Mouse (Mus musculus) midbrain, embryonic 16.5 days (tissue): ENCODE measurements around the gene Vegfb. TPM values are rescaled to one million over a fixed set of nuclear protein-coding genes. Genes with fewer than 3 reads are reported as not detected.
"Not testable (repeated sequence)": the region's sequence is repeated elsewhere in the genome, so short reads cannot be mapped to it uniquely, and the experiment has no call there.

Experiments used
- ATAC-seq: fragments of 200-750 bp; cut with Nextera tagmentation; 2 replicates; pipeline ENCODE4 v1.8.0; 2017; ENCODE audit warnings: moderate TSS enrichment
- H3K27ac ChIP-seq: fragments of 300-500 bp; sonication (generic); 2 replicates; pipeline ENCODE4 v1.5.1; 2014; ENCODE audit warnings: mild to moderate bottlenecking, low read length, mixed read lengths
- H3K27me3 ChIP-seq: fragments of 300-500 bp; sonication (generic); 2 replicates; pipeline ENCODE4 v1.6.1; 2014; ENCODE audit warnings: low read depth, low read length, mixed read lengths; ENCODE audit not compliant: control insufficient read depth, insufficient read depth
- H3K36me3 ChIP-seq: fragments of 300-500 bp; sonication (generic); 2 replicates; pipeline ENCODE4 v1.6.1; 2014; ENCODE audit warnings: mild to moderate bottlenecking, low read length, moderate library complexity, mixed read lengths; ENCODE audit not compliant: control insufficient read depth, insufficient read depth
- H3K4me1 ChIP-seq: fragments of 300-500 bp; sonication (generic); 2 replicates; pipeline ENCODE4 v1.6.1; 2014; ENCODE audit warnings: mild to moderate bottlenecking, low read length, mixed read lengths; ENCODE audit not compliant: control insufficient read depth, insufficient read depth
- H3K4me2 ChIP-seq: fragments of 300-500 bp; sonication (generic); 2 replicates; pipeline ENCODE4 v1.6.1; 2014; ENCODE audit warnings: mild to moderate bottlenecking, low read length, mixed read lengths
- H3K4me3 ChIP-seq: fragments of 300-500 bp; sonication (generic); 2 replicates; pipeline ENCODE4 v1.5.1; 2014; ENCODE audit warnings: low read depth, mild to moderate bottlenecking, low read length, moderate library complexity, mixed read lengths
- H3K9ac ChIP-seq: fragments of 300-500 bp; sonication (generic); 2 replicates; pipeline ENCODE4 v1.6.1; 2014; ENCODE audit warnings: low read depth, low read length, mixed read lengths
- H3K9me3 ChIP-seq: fragments of 300-500 bp; sonication (generic); replicated peaks from 2 replicates; pipeline ENCODE4 v1.6.1; 2014; ENCODE audit warnings: mild to moderate bottlenecking, low read length, mixed read lengths; ENCODE audit not compliant: control insufficient read depth, poor library complexity, severe bottlenecking
- WGBS: fragments of 180-500 bp; shearing (Covaris S2); extraction: QIAGEN DNeasy Blood & Tissue Kit; methylation state at CpG from one replicate; pipeline ENCODE4 v1.1.7; 2014; 5-methylcytosine and 5-hydroxymethylcytosine counted together
- polyA plus RNA-seq: library from polyadenylated mRNA; unstranded; fragments of >200 nt; fragmentation: Nextera tagmentation; extraction: Ambion mirVana; gene quantifications from 2 replicates; pipeline ENCODE4 v1.2.1, GENCODE M21; 2015

The Vegfb gene
- polyA plus RNA-seq, 1 experiment from 2014 or later = 57.8 TPM

- Histone ChIP-seq H3K4me2 (no peak overlapping the region), H3K27me3 (no peaks in the 10 kb centered on the region), H3K36me3 (no peaks in the 10 kb centered on the region), H3K4me3 (no peak overlapping the region), H3K4me1 (peaks cover 37% of the 10 kb centered on the region), H3K9ac (no peak overlapping the region), H3K9me3 (no peaks in the 10 kb centered on the region), H3K27ac (no peak overlapping the region)
- no peak for ATAC-seq
- WGBS = 90% methylated on average over 8 of the region's 8 CpGs
Observed at GRCm38 (mm10) chr19:6994002-6994401, 6.6 kb upstream of the Vegfb start.

DNA sequence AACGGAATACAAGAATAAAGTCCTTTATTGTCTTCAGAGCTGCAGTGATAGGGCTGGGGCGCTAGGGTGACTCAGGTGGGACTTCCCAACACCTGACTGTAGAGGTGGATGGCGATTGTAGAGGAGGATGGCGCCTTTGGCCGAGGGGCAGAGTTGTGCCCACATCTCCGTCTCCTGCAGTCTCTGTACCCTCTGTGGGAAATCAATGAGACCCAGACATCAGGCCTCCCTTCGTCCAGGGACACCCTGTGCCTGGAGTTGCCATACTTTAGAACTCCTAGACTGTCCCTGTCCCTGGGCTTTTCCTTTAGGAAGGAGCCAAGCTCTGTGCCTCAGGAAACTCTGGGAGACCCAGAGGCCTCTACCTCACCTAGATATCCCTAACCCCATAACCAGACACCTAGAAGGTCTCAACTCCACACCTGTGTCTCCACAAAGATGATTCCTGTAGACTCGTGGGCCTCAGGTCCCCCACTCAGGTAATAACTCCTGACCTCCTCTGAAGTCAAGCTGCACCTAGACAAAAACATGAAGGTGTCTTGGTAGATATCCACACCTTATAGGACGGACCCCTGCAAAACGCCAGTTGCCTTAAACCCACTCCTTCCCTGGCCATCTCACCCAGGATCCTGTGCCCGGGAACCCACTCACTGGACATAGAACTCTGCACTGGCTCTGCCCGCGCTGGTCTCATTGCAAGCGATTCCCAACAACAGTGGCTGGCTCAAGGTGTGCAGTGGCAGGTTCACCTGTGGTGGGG, 5.7 kb upstream of the Vegfb start:
- peak; percentile 21 for ATAC-seq
- Histone ChIP-seq H3K9me3 (no peaks in the 10 kb centered on the region), H3K4me1 (peaks cover 40% of the 10 kb centered on the region), H3K9ac (peak overlapping the region; percentile 49), H3K36me3 (no peaks in the 10 kb centered on the region), H3K4me2 (peak overlapping the region; percentile 84), H3K27ac (no peak overlapping the region), H3K27me3 (no peaks in the 10 kb centered on the region), H3K4me3 (peak overlapping the region; percentile 44)
- WGBS = 61% methylated on average over 14 of the region's 14 CpGs

DNA sequence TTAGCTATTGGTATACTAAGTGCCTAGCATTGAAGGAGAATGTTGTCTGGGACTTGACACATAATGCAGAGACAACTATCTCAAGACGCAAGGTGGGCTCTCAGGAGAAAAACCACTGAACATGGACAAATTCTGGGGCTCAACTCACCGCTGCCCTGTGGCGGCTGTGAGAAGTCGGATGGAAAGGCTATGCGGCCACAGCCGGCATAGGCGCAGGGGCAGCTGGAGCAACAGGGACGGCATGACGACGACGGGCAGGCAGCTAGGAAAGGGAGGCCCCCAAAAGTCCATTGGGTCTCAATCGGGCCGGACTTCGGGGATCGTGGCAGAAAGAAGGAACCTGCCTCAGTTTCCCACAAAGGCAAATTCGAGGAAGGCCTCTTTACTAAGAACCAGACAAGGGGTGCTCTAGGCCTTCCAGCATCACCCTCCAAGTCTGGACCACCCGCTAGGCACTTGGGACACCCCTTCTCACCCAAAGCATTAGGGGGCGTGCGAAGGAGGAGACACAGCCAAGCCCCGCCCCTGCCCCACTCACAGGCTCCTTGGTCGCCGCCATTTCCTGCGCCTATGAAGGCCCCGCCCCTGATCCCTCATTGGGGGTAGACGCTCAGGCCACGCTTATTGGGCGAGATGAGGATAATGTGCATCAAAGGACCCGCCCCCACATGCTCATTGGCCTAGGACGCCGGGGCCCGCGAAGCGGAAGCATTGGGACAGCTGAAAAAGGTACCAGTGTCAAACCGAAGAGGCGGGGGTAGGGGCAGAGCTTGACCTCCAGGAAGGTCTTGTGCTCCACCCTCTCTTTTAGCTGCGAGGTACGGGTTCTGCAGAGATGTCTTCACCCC, 4.8 kb upstream of the Vegfb start, which contains the start of gene Dnajc4:
TSS of gene Dnajc4 (minus strand) at position 562 of the 848 bp plus-strand sequence.
- ATAC-seq = peak; percentile 93
- 1% methylated on average over 37 of the region's 37 CpGs for WGBS
- H3K27me3 ChIP-seq = no peaks in the 10 kb centered on the region
- peak within 1 kb of the TSS; percentile 49 for H3K9ac ChIP-seq
- no peaks in the 10 kb centered on the region for H3K9me3 ChIP-seq
- H3K36me3 ChIP-seq = no peaks in the 10 kb centered on the region
- peak within 1 kb of the TSS; percentile 40; the same call in 1 of the 2 replicates for H3K27ac ChIP-seq
- H3K4me3 ChIP-seq = peak within 1 kb of the TSS; percentile 44
- H3K4me1 ChIP-seq = peaks cover 41% of the 10 kb centered on the region
- peak within 1 kb of the TSS; percentile 84 for H3K4me2 ChIP-seq

- 95% methylated on average over 6 of the region's 6 CpGs for WGBS
- peaks cover 38% of the 10 kb centered on the region for H3K4me1 ChIP-seq
Observed at GRCm38 (mm10) chr19:6991166-6991565, 3.7 kb upstream of the Vegfb start.

DNA sequence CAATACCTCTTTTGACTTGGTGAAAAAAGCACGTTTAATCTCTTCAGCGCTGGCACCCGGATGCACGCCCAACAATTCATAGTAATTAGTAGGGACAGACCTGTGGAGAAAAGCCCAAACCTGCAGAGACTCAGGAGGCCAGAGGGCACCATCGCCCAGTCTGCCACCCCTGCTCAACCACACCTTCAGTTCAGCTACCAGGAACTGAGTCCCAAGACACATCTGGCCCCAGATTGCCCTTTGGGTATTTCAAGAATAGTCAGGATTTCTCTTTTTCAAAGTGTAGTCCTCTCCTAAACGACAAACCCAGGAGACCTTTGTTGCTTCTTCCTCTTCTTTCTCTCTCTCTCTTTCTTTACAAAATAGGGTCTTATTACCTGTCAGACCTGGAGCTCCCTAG, 3.3 kb upstream of the Vegfb start:
- Histone ChIP-seq H3K27ac (no peak overlapping the region), H3K27me3 (no peaks in the 10 kb centered on the region), H3K36me3 (no peaks in the 10 kb centered on the region), H3K9me3 (no peaks in the 10 kb centered on the region), H3K4me3 (no peak overlapping the region), H3K4me1 (peaks cover 38% of the 10 kb centered on the region), H3K9ac (no peak overlapping the region), H3K4me2 (no peak overlapping the region)
- 89% methylated on average over 6 of the region's 6 CpGs for WGBS
- ATAC-seq = no peak

More at GRCm38 (mm10) chr19:6991166-6991565, 3.7 kb upstream of the Vegfb start:
- not testable (repeated sequence) for H3K9me3 ChIP-seq, H3K27ac ChIP-seq, H3K4me3 ChIP-seq, ATAC-seq, H3K9ac ChIP-seq, H3K36me3 ChIP-seq, H3K4me2 ChIP-seq, H3K27me3 ChIP-seq

DNA sequence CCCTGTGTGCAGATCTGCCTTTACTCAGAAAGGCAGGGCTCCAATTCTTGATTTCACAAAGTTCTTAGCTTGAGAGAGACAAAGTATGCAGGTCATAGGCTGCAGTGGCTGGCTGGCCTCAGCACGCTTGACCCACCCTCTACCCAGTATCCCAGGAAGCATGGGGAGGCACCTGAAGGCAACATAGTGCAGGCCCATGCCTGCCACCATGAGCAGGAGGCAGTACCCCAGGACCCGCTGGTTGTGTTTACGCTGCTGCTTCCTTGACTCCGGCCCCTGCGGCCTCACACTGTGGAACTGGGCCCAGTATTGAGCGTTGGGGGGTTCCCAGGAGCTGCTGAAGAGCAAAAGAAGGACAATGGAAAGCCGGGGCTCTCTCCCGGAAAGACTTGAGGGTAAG, 1.8 kb upstream of the Vegfb start:
- WGBS = 85% methylated on average over 8 of the region's 8 CpGs
- ATAC-seq = no peak
- Histone ChIP-seq H3K4me1 (peaks cover 24% of the 10 kb centered on the region; the same call in 1 of the 2 replicates), H3K9me3 (no peaks in the 10 kb centered on the region), H3K27me3 (no peaks in the 10 kb centered on the region), H3K36me3 (peaks cover 4% of the 10 kb centered on the region), H3K4me2 (no peak overlapping the region), H3K27ac (no peak overlapping the region), H3K9ac (no peak overlapping the region), H3K4me3 (no peak overlapping the region)

GRCm38 (mm10) chr19:6987904-6988285, 444 bp upstream of the Vegfb start:
- Histone ChIP-seq H3K9ac (peak overlapping the region; percentile 96), H3K4me1 (peaks cover 20% of the 10 kb centered on the region; the same call in 1 of the 2 replicates), H3K36me3 (peaks cover 4% of the 10 kb centered on the region), H3K27me3 (no peaks in the 10 kb centered on the region), H3K4me2 (peak overlapping the region; percentile 93), H3K27ac (peak overlapping the region; percentile 82), H3K9me3 (no peaks in the 10 kb centered on the region), H3K4me3 (peak overlapping the region; percentile 81)
- ATAC-seq = no peak
- WGBS = 4% methylated on average over 8 of the region's 8 CpGs

- Histone ChIP-seq H3K4me1 (peaks cover 15% of the 10 kb centered on the region), H3K9ac (peak overlapping the region; percentile 96; the same call in 1 of the 2 replicates), H3K4me2 (peak overlapping the region; percentile 93), H3K27me3 (no peaks in the 10 kb centered on the region), H3K4me3 (peak overlapping the region; percentile 81; the same call in 1 of the 2 replicates), H3K36me3 (peaks cover 5% of the 10 kb centered on the region), H3K9me3 (no peaks in the 10 kb centered on the region), H3K27ac (no peak overlapping the region)
- WGBS = 84% methylated on average over 10 of the region's 10 CpGs
- peak; percentile 3; the same call in 1 of the 2 replicates for ATAC-seq
Observed at GRCm38 (mm10) chr19:6985951-6986708, 1.3 kb downstream of the Vegfb start.
